Comparison of ENCODE assay signal across 8 mouse cellular contexts in the genomic region with DNA sequence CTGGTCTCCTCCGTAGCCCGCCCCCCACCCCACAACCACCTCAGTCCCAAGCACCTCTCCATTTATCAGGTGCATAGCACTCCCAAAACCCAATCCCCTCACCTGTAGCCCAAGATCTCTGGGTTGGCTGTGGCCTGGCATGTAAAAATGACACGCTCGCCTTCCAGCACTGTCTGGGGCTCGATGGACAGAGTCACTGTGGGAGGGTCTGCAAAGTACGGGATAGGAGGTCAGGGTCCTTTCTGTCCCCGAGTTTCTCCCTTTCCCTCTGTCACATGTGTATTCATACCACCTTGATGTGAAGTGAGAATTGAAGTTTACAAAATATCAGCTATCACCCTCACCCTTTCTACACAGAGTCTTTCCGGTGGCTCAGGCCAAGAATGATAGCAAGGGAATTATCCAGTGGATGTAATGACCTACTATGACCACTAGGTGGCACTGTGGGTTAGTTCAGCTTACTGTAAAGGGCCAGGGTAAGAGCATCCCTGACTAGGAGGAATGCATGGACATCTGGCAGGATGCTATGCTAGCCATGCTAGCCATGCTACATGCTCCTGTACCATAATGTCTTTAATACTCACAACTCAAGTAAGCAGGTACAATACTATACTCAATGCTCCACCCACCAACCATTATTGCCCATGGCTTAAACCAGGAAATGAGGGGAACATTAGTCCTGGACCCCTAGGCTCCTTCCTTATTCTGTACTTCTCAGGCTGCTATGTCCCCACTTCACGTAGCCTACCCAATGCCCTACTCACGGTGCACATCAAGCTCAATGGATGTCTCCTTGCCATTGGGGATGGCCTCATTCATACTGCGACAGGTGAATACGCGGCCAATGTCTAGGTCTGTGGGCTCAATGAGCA.
DNase-seq lines count a peak whose midpoint lies in the region; ATAC-seq and TF ChIP-seq lines count a peak whose summit lies in the region.

No protein-coding gene starts in this region.

- no peaks in the 10 kb centered on the region for H3K9me3 ChIP-seq in CH12.LX (replicated peaks; ENCODE audit: low read length)
- no peaks in the 10 kb centered on the region for H3K9me3 ChIP-seq in embryonic facial prominence, embryonic 15.5 days (replicated peaks)
- H3K9me3 ChIP-seq in heart, embryonic 15.5 days (replicated peaks), result no peaks in the 10 kb centered on the region
- H3K9me3 ChIP-seq in liver, embryonic 12.5 days (replicated peaks), result no peaks in the 10 kb centered on the region
- H3K9me3 ChIP-seq in neural tube, embryonic 12.5 days, result no peaks in the 10 kb centered on the region

- H3K4me2 ChIP-seq in CH12.LX (ENCODE audit: insufficient read depth, low read depth, poor library complexity, severe bottlenecking), result no peak overlapping the region
- H3K4me2 ChIP-seq in embryonic facial prominence, embryonic 15.5 days (replicated peaks), result no peak overlapping the region
- H3K4me2 ChIP-seq in heart, embryonic 15.5 days, result no peak overlapping the region
- no peak overlapping the region for H3K4me2 ChIP-seq in liver, embryonic 12.5 days
- no peak overlapping the region for H3K4me2 ChIP-seq in neural tube, embryonic 12.5 days (replicated peaks)

- TF ChIP-seq EP300 in CH12.LX (IDR thresholded peaks at IDR 0.05; ENCODE audit: low read length), result no peak

- H3K27me3 ChIP-seq in CH12.LX (replicated peaks), result peaks cover 54% of the 10 kb centered on the region
- no peaks in the 10 kb centered on the region for H3K27me3 ChIP-seq in embryonic facial prominence, embryonic 15.5 days
- no peaks in the 10 kb centered on the region for H3K27me3 ChIP-seq in heart, embryonic 15.5 days
- H3K27me3 ChIP-seq in liver, embryonic 12.5 days (replicated peaks), result no peaks in the 10 kb centered on the region
- H3K27me3 ChIP-seq in neural tube, embryonic 12.5 days (replicated peaks), result no peaks in the 10 kb centered on the region

- peak; percentile 93 for TF ChIP-seq RAD21 in CH12.LX (IDR thresholded peaks at IDR 0.05; ENCODE audit: low read depth, low read length)

- 72% methylated on average over 13 of the region's 13 CpGs for WGBS in embryonic facial prominence, embryonic 15.5 days
- WGBS in heart, embryonic 15.5 days, result 74% methylated on average over 13 of the region's 13 CpGs
- 71% methylated on average over 13 of the region's 13 CpGs for WGBS in liver, embryonic 12.5 days (ENCODE audit: insufficient replicate concordance)
- 78% methylated on average over 13 of the region's 13 CpGs for WGBS in neural tube, embryonic 12.5 days

- peak; percentile 76 for DNase-seq in CH12.LX (ENCODE audit: extremely low read depth)
- peak; percentile 49 to 62 for DNase-seq in adrenal gland, postnatal 36 days
- DNase-seq in kidney, postnatal 14 days, result peak; percentile 82
- peak; percentile 62 for DNase-seq in testis, postnatal 14 days (ENCODE audit: low spot score)

- in situ Hi-C loops in CH12.LX (cut with MboI; ENCODE audit: low pct_ligation_motif_present, low pct_unique_long_range_greater_than_20kb, low sequenced_read_pairs), result loop anchor here (10.0 kb wide), 1 partner anchor 85 kb away; a partner anchor contains a TSS

- no peaks in the 10 kb centered on the region for H3K79me2 ChIP-seq in CH12.LX (replicated peaks; ENCODE audit: control insufficient read depth, extremely low read depth, insufficient read depth, poor library complexity, severe bottlenecking)

- no peak for TF ChIP-seq POLR2A in CH12.LX (IDR thresholded peaks at IDR 0.05; ENCODE audit: low read depth, low read length)

- no peaks in the 10 kb centered on the region for H3K4me1 ChIP-seq in CH12.LX (ENCODE audit: control insufficient read depth in 1 of 2, insufficient read depth in 2 of 2)
- H3K4me1 ChIP-seq in embryonic facial prominence, embryonic 15.5 days, result peaks cover 8% of the 10 kb centered on the region; the same call in 1 of the 2 replicates
- H3K4me1 ChIP-seq in heart, embryonic 15.5 days (replicated peaks), result peaks cover 7% of the 10 kb centered on the region; the same call in 1 of the 2 replicates
- no peaks in the 10 kb centered on the region for H3K4me1 ChIP-seq in liver, embryonic 12.5 days
- peaks cover 3% of the 10 kb centered on the region; the same call in 1 of the 2 replicates for H3K4me1 ChIP-seq in neural tube, embryonic 12.5 days

- peak; percentile 64; the same call in 1 of the 2 replicates for ATAC-seq in embryonic facial prominence, embryonic 15.5 days (ENCODE audit: insufficient number of reproducible peaks, low FRiP score, low TSS enrichment, low read depth)
- ATAC-seq in heart, embryonic 15.5 days (replicated peaks; ENCODE audit: insufficient number of reproducible peaks, insufficient read depth, low FRiP score, low read depth), result peak; percentile 70; the same call in 1 of the 2 replicates
- 0 out of 2 replicates have a peak, but pooled peaks have one; percentile 46 for ATAC-seq in liver, embryonic 12.5 days
- peak; percentile 81 for ATAC-seq in neural tube, embryonic 12.5 days (ENCODE audit: low FRiP score, low read depth)

- dilution Hi-C loops in CH12.LX (cut with MboI; ENCODE audit: extremely low pct_ligation_motif_present, extremely low pct_unique_long_range_greater_than_20kb, low sequenced_read_pairs), result no loop called here

- H3K36me3 ChIP-seq in CH12.LX (replicated peaks in 1 of 2; ENCODE audit: control insufficient read depth in 1 of 2, insufficient read depth in 1 of 2, low read length in 1 of 2), result no peaks in the 10 kb centered on the region
- H3K36me3 ChIP-seq in embryonic facial prominence, embryonic 15.5 days, result peaks cover 48% of the 10 kb centered on the region
- peaks cover 21% of the 10 kb centered on the region for H3K36me3 ChIP-seq in heart, embryonic 15.5 days
- H3K36me3 ChIP-seq in liver, embryonic 12.5 days, result no peaks in the 10 kb centered on the region
- H3K36me3 ChIP-seq in neural tube, embryonic 12.5 days, result peaks cover 32% of the 10 kb centered on the region

- TF ChIP-seq CTCF in CH12.LX (conservative IDR thresholded peaks at IDR 0.05 in 1 of 2, IDR thresholded peaks at IDR 0.05 in 1 of 2; ENCODE audit: low read depth in 2 of 2, low read length in 2 of 2), result peak; percentile 90 to 98

- H3K9ac ChIP-seq in CH12.LX (ENCODE audit: insufficient read depth, low read depth), result no peak overlapping the region
- no peak overlapping the region for H3K9ac ChIP-seq in embryonic facial prominence, embryonic 15.5 days
- no peak overlapping the region for H3K9ac ChIP-seq in heart, embryonic 15.5 days
- H3K9ac ChIP-seq in liver, embryonic 12.5 days, result no peak overlapping the region
- no peak overlapping the region for H3K9ac ChIP-seq in neural tube, embryonic 12.5 days

- no peak overlapping the region for H3K4me3 ChIP-seq in CH12.LX (replicated peaks in 1 of 3; ENCODE audit: low read depth in 2 of 3, low read length in 2 of 3, poor library complexity in 1 of 3)
- H3K4me3 ChIP-seq in embryonic facial prominence, embryonic 15.5 days (replicated peaks), result no peak overlapping the region
- no peak overlapping the region for H3K4me3 ChIP-seq in heart, embryonic 15.5 days
- H3K4me3 ChIP-seq in liver, embryonic 12.5 days, result no peak overlapping the region
- H3K4me3 ChIP-seq in neural tube, embryonic 12.5 days, result no peak overlapping the region

- no peak overlapping the region for H3K27ac ChIP-seq in CH12.LX (ENCODE audit: insufficient read depth, low read depth)
- no peak overlapping the region for H3K27ac ChIP-seq in embryonic facial prominence, embryonic 15.5 days (replicated peaks)
- H3K27ac ChIP-seq in heart, embryonic 15.5 days, result no peak overlapping the region
- no peak overlapping the region for H3K27ac ChIP-seq in liver, embryonic 12.5 days
- no peak overlapping the region for H3K27ac ChIP-seq in neural tube, embryonic 12.5 days

TF ChIP-seq in CH12.LX, 34 proteins besides CTCF, POLR2A, EP300 and RAD21:
- TF ChIP-seq IRF4 (IDR thresholded peaks at IDR 0.05; ENCODE audit: low read depth, low read length) (no peak), PAX5 (IDR thresholded peaks at IDR 0.05; ENCODE audit: low read length) (no peak), ELF1 (IDR thresholded peaks at IDR 0.05; ENCODE audit: low read depth, low read length) (no peak), ZMIZ1 (IDR thresholded peaks at IDR 0.05; ENCODE audit: low read depth, low read length) (no peak), E2F4 (IDR thresholded peaks at IDR 0.05; ENCODE audit: insufficient replicate concordance, low read depth, low read length) (no peak), ZC3H11A (IDR thresholded peaks at IDR 0.05; ENCODE audit: low read depth, low read length) (peak; percentile 63), NELFE (IDR thresholded peaks at IDR 0.05; ENCODE audit: low read depth, low read length) (0 out of 2 replicates have a peak, but pooled peaks have one; percentile 15), MYC (IDR thresholded peaks at IDR 0.05; ENCODE audit: low read depth, low read length) (no peak), SMC3 (IDR thresholded peaks at IDR 0.05; ENCODE audit: low read depth, low read length) (peak; percentile 88), RCOR1 (conservative IDR thresholded peaks at IDR 0.05; ENCODE audit: low read depth, low read length) (no peak), ZNF384 (IDR thresholded peaks at IDR 0.05; ENCODE audit: low read depth, low read length) (no peak), ZKSCAN1 (IDR thresholded peaks at IDR 0.05; ENCODE audit: borderline replicate concordance, low read depth, low read length) (no peak)
TF ChIP-seq in CH12.LX: peak in this region for 3.
